Mouse (Mus musculus) heart, embryonic 12.5 days (tissue): ENCODE data around the gene Wasf2. TPM values are rescaled to one million over a fixed set of nuclear protein-coding genes. Genes with fewer than 3 reads are reported as not detected.

Experiments used
- ATAC-seq: fragments of 200-750 bp; cut with Nextera tagmentation; 2 replicates; pipeline ENCODE4 v1.8.0; 2017; ENCODE audit warnings: moderate TSS enrichment, moderate library complexity; ENCODE audit not compliant: insufficient number of reproducible peaks, low FRiP score
- H3K27ac ChIP-seq: fragments of 300-500 bp; sonication (generic); 2 replicates; pipeline ENCODE4 v1.5.1; 2016; ENCODE audit warnings: mild to moderate bottlenecking, moderate library complexity; ENCODE audit not compliant: poor library complexity, severe bottlenecking
- H3K27me3 ChIP-seq: fragments of 300-500 bp; sonication (generic); replicated peaks from 2 replicates; pipeline ENCODE4 v1.6.1; 2016; ENCODE audit warnings: mild to moderate bottlenecking, moderate library complexity
- H3K36me3 ChIP-seq: fragments of 300-500 bp; sonication (generic); 2 replicates; pipeline ENCODE4 v1.6.1; 2016; ENCODE audit warnings: mild to moderate bottlenecking, moderate library complexity
- H3K4me1 ChIP-seq: fragments of 300-500 bp; sonication (generic); replicated peaks from 2 replicates; pipeline ENCODE4 v1.6.1; 2016; ENCODE audit warnings: mild to moderate bottlenecking
- H3K4me2 ChIP-seq: fragments of 300-500 bp; sonication (generic); 2 replicates; pipeline ENCODE4 v1.6.1; 2016; ENCODE audit warnings: mild to moderate bottlenecking, moderate library complexity
- H3K4me3 ChIP-seq: fragments of 300-500 bp; sonication (generic); 2 replicates; pipeline ENCODE4 v1.5.1; 2016; ENCODE audit warnings: mild to moderate bottlenecking
- H3K9ac ChIP-seq: fragments of 300-500 bp; sonication (generic); 2 replicates; pipeline ENCODE4 v1.6.1; 2016; ENCODE audit warnings: mild to moderate bottlenecking, moderate library complexity
- H3K9me3 ChIP-seq: fragments of 300-500 bp; sonication (generic); replicated peaks from 2 replicates; pipeline ENCODE4 v1.6.1; 2016; ENCODE audit warnings: mild to moderate bottlenecking, moderate library complexity
- WGBS: fragments of 180-500 bp; shearing (Covaris S2); methylation state at CpG from one replicate; pipeline ENCODE4 v1.1.7; 2016; 5-methylcytosine and 5-hydroxymethylcytosine counted together
- microRNA-seq: library from miRNA; unstranded; fragments of <30 nt; microRNA quantifications from one replicate; pipeline ENCODE4, GENCODE M21; 2017
- polyA plus RNA-seq: library from polyadenylated mRNA; unstranded; fragments of >200 nt; fragmentation: Nextera tagmentation; extraction: Ambion mirVana; gene quantifications from 2 replicates; pipeline ENCODE4 v1.2.1, GENCODE M21; 2016

Gene Wasf2
- polyA plus RNA-seq, 1 experiment from 2014 or later = 68.5 TPM

GRCm38 (mm10) chr4:133241910-133242309, 111.6 kb downstream of the Wasf2 start:
- no peak overlapping the region for H3K27ac ChIP-seq
- H3K9ac ChIP-seq = no peak overlapping the region
- no peaks in the 10 kb centered on the region for H3K9me3 ChIP-seq
- peak overlapping the region; percentile 95 for H3K4me2 ChIP-seq
- peak overlapping the region; percentile 63 for H3K4me3 ChIP-seq
- peaks cover 50% of the 10 kb centered on the region for H3K27me3 ChIP-seq
- H3K36me3 ChIP-seq = no peaks in the 10 kb centered on the region
- no peak for ATAC-seq
- WGBS = 24% methylated on average over 11 of the region's 11 CpGs
- H3K4me1 ChIP-seq = peaks cover 22% of the 10 kb centered on the region

- H3K9ac ChIP-seq = no peak overlapping the region
- WGBS = 69% methylated on average over 9 of the region's 9 CpGs
- H3K4me2 ChIP-seq = no peak overlapping the region
- peaks cover 58% of the 10 kb centered on the region for H3K27me3 ChIP-seq
- no peaks in the 10 kb centered on the region for H3K36me3 ChIP-seq
- ATAC-seq = no peak
- no peaks in the 10 kb centered on the region for H3K9me3 ChIP-seq
- peaks cover 26% of the 10 kb centered on the region for H3K4me1 ChIP-seq
- H3K4me3 ChIP-seq = no peak overlapping the region
- no peak overlapping the region for H3K27ac ChIP-seq
These were observed 112.4 kb downstream of the Wasf2 start for GRCm38 (mm10) chr4:133242710-133243109.

DNA sequence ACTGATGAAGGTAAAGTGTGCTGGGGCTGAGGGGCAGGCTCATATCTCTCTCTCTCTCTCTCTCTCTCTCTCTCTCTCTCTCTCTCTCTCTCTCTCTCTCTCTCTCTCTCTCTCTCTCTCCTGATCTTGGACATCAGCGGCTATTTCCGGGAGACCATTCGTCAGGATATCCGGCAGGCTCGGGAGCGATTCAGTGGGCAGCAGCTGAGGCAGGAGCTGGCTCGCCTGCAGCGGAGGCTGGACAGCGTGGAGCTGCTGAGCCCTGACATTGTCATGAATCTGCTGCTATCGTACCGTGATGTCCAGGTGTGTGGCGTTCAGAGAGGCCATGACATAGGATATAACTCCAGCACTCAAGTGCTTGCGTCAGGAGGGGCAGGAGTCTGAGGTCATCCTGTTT, 113.2 kb downstream of the Wasf2 start:
- H3K27ac ChIP-seq = no peak overlapping the region
- peak overlapping the region; percentile 8; the same call in 1 of the 2 replicates for H3K4me2 ChIP-seq
- H3K36me3 ChIP-seq = no peaks in the 10 kb centered on the region
- H3K9ac ChIP-seq = no peak overlapping the region
- H3K4me3 ChIP-seq = no peak overlapping the region
- 33% methylated on average over 13 of the region's 13 CpGs for WGBS
- no peaks in the 10 kb centered on the region for H3K9me3 ChIP-seq
- peaks cover 67% of the 10 kb centered on the region for H3K27me3 ChIP-seq
- no peak for ATAC-seq
- peaks cover 26% of the 10 kb centered on the region for H3K4me1 ChIP-seq

- ATAC-seq = no peak
- peaks cover 68% of the 10 kb centered on the region for H3K27me3 ChIP-seq
- WGBS = 62% methylated on average over 1 of the region's 1 CpGs
These were observed 114.0 kb downstream of the Wasf2 start for GRCm38 (mm10) chr4:133244289-133244688.

GRCm38 (mm10) chr4:133247072-133247471, 116.8 kb downstream of the Wasf2 start:
- no peak overlapping the region for H3K9ac ChIP-seq
- peaks cover 91% of the 10 kb centered on the region for H3K27me3 ChIP-seq
- H3K9me3 ChIP-seq = no peaks in the 10 kb centered on the region
- no peak overlapping the region for H3K4me3 ChIP-seq
- H3K4me2 ChIP-seq = no peak overlapping the region
- WGBS = 21% methylated on average over 15 of the region's 15 CpGs
- H3K27ac ChIP-seq = no peak overlapping the region
- peaks cover 28% of the 10 kb centered on the region for H3K4me1 ChIP-seq
- ATAC-seq = no peak
- no peaks in the 10 kb centered on the region for H3K36me3 ChIP-seq

More at GRCm38 (mm10) chr4:133244289-133244688, 114.0 kb downstream of the Wasf2 start:
- Histone ChIP-seq H3K4me1 (peaks cover 26% of the 10 kb centered on the region), H3K9ac (no peak overlapping the region), H3K27ac (no peak overlapping the region), H3K4me2 (no peak overlapping the region), H3K4me3 (no peak overlapping the region), H3K9me3 (no peaks in the 10 kb centered on the region), H3K36me3 (no peaks in the 10 kb centered on the region)

- 50% methylated on average over 13 of the region's 13 CpGs for WGBS
- peak; percentile 41; the same call in 1 of the 2 replicates for ATAC-seq
- peaks cover 28% of the 10 kb centered on the region for H3K4me1 ChIP-seq
- peaks cover 91% of the 10 kb centered on the region for H3K27me3 ChIP-seq
- no peak overlapping the region for H3K27ac ChIP-seq
- H3K36me3 ChIP-seq = no peaks in the 10 kb centered on the region
- no peaks in the 10 kb centered on the region for H3K9me3 ChIP-seq
- no peak overlapping the region for H3K9ac ChIP-seq
- H3K4me2 ChIP-seq = no peak overlapping the region
- H3K4me3 ChIP-seq = no peak overlapping the region
These were observed 117.6 kb downstream of the Wasf2 start for GRCm38 (mm10) chr4:133247806-133248449.

Small RNAs within 50 kb of the gene (microRNA-seq; reads per million reads assigned to microRNA genes)
- 1.4 reads per million for gene Mir7017

Other genes starting within 250 kb of the Wasf2 start
- gene Stx12, start 246.0 kb upstream of the Wasf2 start, polyA plus RNA-seq = 60.1 and 60.9 TPM in 2 replicates
- 25.9 and 29.0 TPM in 2 replicates for gene Fam76a, start 207.9 kb upstream of the Wasf2 start, polyA plus RNA-seq
- gene Fgr, start 156.4 kb upstream of the Wasf2 start, polyA plus RNA-seq = 0.19 and 0.23 TPM in 2 replicates
- 11.6 and 11.7 TPM in 2 replicates for gene Ahdc1, start 119.2 kb upstream of the Wasf2 start, polyA plus RNA-seq
- 0.34 TPM in 1 of 2 replicates, not detected in the other for gene Cd164l2, start 81.6 kb downstream of the Wasf2 start, polyA plus RNA-seq
- 0.27 and 0.37 TPM in 2 replicates for gene Gpr3, start 82.0 kb downstream of the Wasf2 start, polyA plus RNA-seq
- gene Map3k6, start 110.3 kb downstream of the Wasf2 start, polyA plus RNA-seq = 2.3 and 3.2 TPM in 2 replicates
- 0.41 and 0.47 TPM in 2 replicates for gene Sytl1, start 132.6 kb downstream of the Wasf2 start, polyA plus RNA-seq
- gene Tmem222, start 147.3 kb downstream of the Wasf2 start, polyA plus RNA-seq = 52.4 and 55.2 TPM in 2 replicates
- 16.1 and 17.9 TPM in 2 replicates for gene Wdtc1, start 223.0 kb downstream of the Wasf2 start, polyA plus RNA-seq
- gene Slc9a1, start 239.2 kb downstream of the Wasf2 start, polyA plus RNA-seq = 7.3 and 8.8 TPM in 2 replicates